Mouse (Mus musculus): ENCODE measurements around the gene Gm44503. TPM values are rescaled to one million over a fixed set of nuclear protein-coding genes. Genes with fewer than 3 reads are reported as not detected.

Gene Gm44503
- polyA plus RNA-seq, 1 experiment from 2014 or later: 0.15 TPM

DNA sequence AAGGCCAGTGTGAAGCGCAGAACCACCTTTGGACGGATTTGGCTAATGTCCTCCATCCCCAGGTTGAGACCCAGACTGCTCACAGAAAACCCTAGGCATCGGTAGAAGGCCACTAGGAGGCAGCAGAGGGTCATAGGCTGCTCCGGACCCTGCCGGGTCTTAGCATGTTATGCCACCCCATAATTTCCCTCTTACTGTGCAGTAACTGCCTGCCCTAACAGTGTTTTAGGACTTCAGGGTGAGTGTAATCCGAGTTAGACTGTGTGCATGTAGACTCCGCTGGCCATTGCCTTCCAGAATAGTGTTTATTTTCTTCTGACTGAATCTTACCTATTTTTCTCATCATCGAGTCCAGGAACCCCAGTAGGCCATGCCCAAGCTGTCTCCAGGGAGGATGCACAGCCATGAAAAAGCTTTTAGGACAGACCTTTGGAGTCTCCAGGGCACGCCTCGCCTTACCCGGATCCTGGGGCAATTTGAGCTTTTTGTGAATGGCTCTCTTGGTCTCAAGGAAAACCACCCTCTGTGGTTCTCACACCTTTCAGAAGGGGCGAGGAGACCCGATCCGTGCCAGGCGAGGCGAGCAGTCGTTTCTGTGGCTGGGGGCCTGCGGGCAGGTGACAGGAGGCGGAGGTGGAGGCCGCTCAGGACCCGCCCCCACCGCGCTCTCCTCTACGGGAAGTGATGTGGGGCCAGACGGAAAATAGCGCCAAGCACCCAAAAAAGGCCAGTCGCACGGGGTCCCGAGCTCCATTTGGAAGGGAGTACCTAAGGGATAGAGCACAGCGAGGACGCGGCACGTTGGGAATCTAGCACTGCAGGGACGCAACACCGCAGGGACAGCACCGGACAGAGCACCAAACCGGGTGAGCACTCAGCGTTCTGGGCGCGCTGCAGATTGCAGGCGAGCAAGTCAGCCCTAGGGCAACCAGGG lies 85.8 kb downstream of the Gm44503 start, which contains the start of gene Rab27a:
TSS of gene Rab27a (plus strand) at position 709 of the 934 bp plus-strand sequence.
- Histone ChIP-seq H3K9ac (ENCODE audit: low read length) (peak within 1 kb of the TSS; percentile 60), H3K4me3 (ENCODE audit: low read depth, low read length) (peak within 1 kb of the TSS; percentile 38), H3K36me3 (ENCODE audit: control insufficient read depth, insufficient read depth, low read length) (no peaks in the 10 kb centered on the region), H3K27ac (ENCODE audit: low read depth, low read length) (no peak within 1 kb of the TSS), H3K4me2 (ENCODE audit: low read depth, low read length, severe bottlenecking) (peak within 1 kb of the TSS; percentile 81), H3K9me3 (ENCODE audit: control insufficient read depth, low read length) (no peaks in the 10 kb centered on the region), H3K27me3 (ENCODE audit: control insufficient read depth, insufficient read depth, low read length) (no peaks in the 10 kb centered on the region; the same call in 1 of the 2 replicates), H3K4me1 (replicated peaks; ENCODE audit: control insufficient read depth, insufficient read depth, low read length) (peaks cover 9% of the 10 kb centered on the region; the same call in 1 of the 2 replicates)
- ATAC-seq (replicated peaks; ENCODE audit: low FRiP score): peak; percentile 54
- WGBS: 1% methylated on average over 41 of the region's 41 CpGs
- peak; percentile 89 for DNase-seq (ENCODE audit: low spot score)

DNA sequence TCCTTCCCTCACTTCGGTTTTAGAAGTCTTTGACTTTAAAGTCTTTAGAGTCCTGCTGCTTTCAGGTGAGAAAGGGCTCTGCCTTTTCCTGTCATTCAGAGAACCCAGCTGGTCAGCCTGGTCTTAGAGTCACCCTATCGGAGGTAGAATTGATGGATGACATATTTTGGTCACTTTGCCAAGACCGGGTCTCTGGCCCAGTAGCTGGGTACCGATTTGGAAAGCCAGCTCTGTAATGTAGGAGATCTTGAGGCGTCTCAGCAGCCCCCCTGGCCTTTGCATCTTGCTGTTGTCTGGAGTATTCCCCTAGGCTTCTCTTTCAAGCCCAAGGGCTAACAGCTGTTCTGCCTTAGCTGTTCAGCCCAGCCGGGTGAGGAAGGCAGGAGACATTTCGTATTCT lies 86.6 kb downstream of the Gm44503 start:
- H3K4me1 ChIP-seq (replicated peaks; ENCODE audit: control insufficient read depth, insufficient read depth, low read length): peaks cover 8% of the 10 kb centered on the region; the same call in 1 of the 2 replicates
- 14% methylated on average over 7 of the region's 7 CpGs for WGBS
- no peaks in the 10 kb centered on the region for H3K9me3 ChIP-seq (ENCODE audit: control insufficient read depth, low read length)
- H3K27ac ChIP-seq (ENCODE audit: low read depth, low read length): no peak overlapping the region
- ATAC-seq (replicated peaks; ENCODE audit: low FRiP score) (no peak), DNase-seq (ENCODE audit: low spot score) (no peak)
- H3K4me3 ChIP-seq (ENCODE audit: low read depth, low read length): peak overlapping the region; percentile 38; the same call in 1 of the 2 replicates
- no peaks in the 10 kb centered on the region for H3K36me3 ChIP-seq (ENCODE audit: control insufficient read depth, insufficient read depth, low read length)
- H3K9ac ChIP-seq (ENCODE audit: low read length): peak overlapping the region; percentile 60; the same call in 1 of the 2 replicates
- no peaks in the 10 kb centered on the region; the same call in 1 of the 2 replicates for H3K27me3 ChIP-seq (ENCODE audit: control insufficient read depth, insufficient read depth, low read length)
- H3K4me2 ChIP-seq (ENCODE audit: low read depth, low read length, severe bottlenecking): peak overlapping the region; percentile 81; the same call in 1 of the 2 replicates

DNA sequence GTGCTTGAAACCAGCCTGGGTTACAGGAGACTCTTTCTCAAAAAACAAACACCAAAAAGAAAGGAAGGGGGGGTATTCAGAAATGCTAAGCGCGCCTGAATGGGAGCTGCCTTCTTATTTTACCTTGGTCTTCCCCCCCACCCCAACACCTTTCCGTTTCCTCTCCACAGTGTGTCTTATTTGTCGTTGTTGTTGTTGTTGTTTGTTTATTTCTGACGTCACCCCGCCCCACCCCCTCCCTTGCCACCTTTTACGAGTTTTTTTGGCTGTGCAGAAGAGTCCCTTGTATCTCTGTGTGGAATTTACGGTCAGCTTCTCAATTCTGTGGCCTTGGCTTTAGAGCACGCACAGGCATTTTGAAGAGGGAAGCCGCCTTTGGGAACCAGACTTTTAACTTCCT lies 87.1 kb downstream of the Gm44503 start:
- Histone ChIP-seq H3K9ac (ENCODE audit: low read length) (no peak overlapping the region), H3K9me3 (ENCODE audit: control insufficient read depth, low read length) (no peaks in the 10 kb centered on the region), H3K4me3 (ENCODE audit: low read depth, low read length) (no peak overlapping the region), H3K4me2 (ENCODE audit: low read depth, low read length, severe bottlenecking) (no peak overlapping the region), H3K27ac (ENCODE audit: low read depth, low read length) (no peak overlapping the region), H3K27me3 (ENCODE audit: control insufficient read depth, insufficient read depth, low read length) (no peaks in the 10 kb centered on the region; the same call in 1 of the 2 replicates), H3K36me3 (ENCODE audit: control insufficient read depth, insufficient read depth, low read length) (no peaks in the 10 kb centered on the region), H3K4me1 (replicated peaks; ENCODE audit: control insufficient read depth, insufficient read depth, low read length) (0 out of 2 replicates have a peak, but pooled peaks cover 5% of the 10 kb centered on the region)
- 81% methylated on average over 10 of the region's 10 CpGs for WGBS
- ATAC-seq (replicated peaks; ENCODE audit: low FRiP score) (no peak), DNase-seq (ENCODE audit: low spot score) (no peak)

DNA sequence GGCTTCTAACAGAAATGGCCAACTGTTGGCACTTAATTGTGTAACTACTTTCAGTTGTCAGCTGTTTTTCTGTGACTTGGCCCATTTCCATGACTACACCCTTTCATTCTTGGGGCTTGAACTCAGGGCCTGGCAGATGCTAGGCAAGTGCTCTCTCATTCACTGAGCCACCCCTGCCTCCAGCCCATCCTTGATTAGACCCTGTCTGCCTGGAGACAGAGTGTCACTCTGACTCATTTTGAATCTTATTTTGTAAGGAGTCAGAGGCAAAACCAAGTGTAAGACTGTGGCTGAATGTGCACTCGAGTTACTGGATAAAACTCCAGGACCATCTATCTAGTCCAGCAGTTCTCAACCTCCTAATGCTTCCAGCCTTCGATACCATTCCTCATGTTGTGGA lies 89.3 kb downstream of the Gm44503 start:
- H3K27ac ChIP-seq (ENCODE audit: low read depth, low read length): no peak overlapping the region
- no peak overlapping the region for H3K4me2 ChIP-seq (ENCODE audit: low read depth, low read length, severe bottlenecking)
- no peaks in the 10 kb centered on the region; the same call in 1 of the 2 replicates for H3K27me3 ChIP-seq (ENCODE audit: control insufficient read depth, insufficient read depth, low read length)
- DNase-seq (ENCODE audit: low spot score) (no peak), ATAC-seq (replicated peaks; ENCODE audit: low FRiP score) (no peak)
- H3K9ac ChIP-seq (ENCODE audit: low read length): no peak overlapping the region
- 0 out of 2 replicates have a peak, but pooled peaks cover 5% of the 10 kb centered on the region for H3K4me1 ChIP-seq (replicated peaks; ENCODE audit: control insufficient read depth, insufficient read depth, low read length)
- no peaks in the 10 kb centered on the region for H3K9me3 ChIP-seq (ENCODE audit: control insufficient read depth, low read length)
- no peaks in the 10 kb centered on the region for H3K36me3 ChIP-seq (ENCODE audit: control insufficient read depth, insufficient read depth, low read length)
- 88% methylated on average over 2 of the region's 2 CpGs for WGBS
- H3K4me3 ChIP-seq (ENCODE audit: low read depth, low read length): no peak overlapping the region

DNA sequence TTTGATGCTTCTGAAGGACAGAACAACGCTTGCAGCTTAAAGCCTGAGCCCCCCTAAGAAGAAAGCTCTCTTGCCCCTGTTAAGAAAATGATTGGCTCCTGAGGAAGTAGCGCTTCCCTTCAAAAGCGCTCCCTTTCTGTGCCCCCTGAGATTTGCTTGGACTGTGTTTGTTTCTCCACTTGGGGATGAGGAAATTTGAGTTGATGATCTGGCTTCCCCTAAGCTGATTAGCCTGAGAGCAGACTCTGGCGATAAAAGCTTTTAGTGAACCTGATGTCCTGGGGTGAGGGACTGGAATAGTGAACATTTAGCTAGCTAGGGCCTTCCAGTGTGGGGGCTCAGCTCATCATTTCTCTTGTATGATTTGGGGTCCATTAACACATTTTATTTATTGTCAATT lies 90.3 kb downstream of the Gm44503 start:
- Histone ChIP-seq H3K9me3 (ENCODE audit: control insufficient read depth, low read length) (no peaks in the 10 kb centered on the region), H3K4me1 (replicated peaks; ENCODE audit: control insufficient read depth, insufficient read depth, low read length) (0 out of 2 replicates have a peak, but pooled peaks cover 5% of the 10 kb centered on the region), H3K27me3 (ENCODE audit: control insufficient read depth, insufficient read depth, low read length) (no peaks in the 10 kb centered on the region; the same call in 1 of the 2 replicates), H3K27ac (ENCODE audit: low read depth, low read length) (no peak overlapping the region), H3K4me2 (ENCODE audit: low read depth, low read length, severe bottlenecking) (no peak overlapping the region), H3K9ac (ENCODE audit: low read length) (no peak overlapping the region), H3K36me3 (ENCODE audit: control insufficient read depth, insufficient read depth, low read length) (no peaks in the 10 kb centered on the region), H3K4me3 (ENCODE audit: low read depth, low read length) (no peak overlapping the region)
- ATAC-seq (replicated peaks; ENCODE audit: low FRiP score) (no peak), DNase-seq (ENCODE audit: low spot score) (no peak)
- WGBS: 2% methylated on average over 4 of the region's 4 CpGs

DNA sequence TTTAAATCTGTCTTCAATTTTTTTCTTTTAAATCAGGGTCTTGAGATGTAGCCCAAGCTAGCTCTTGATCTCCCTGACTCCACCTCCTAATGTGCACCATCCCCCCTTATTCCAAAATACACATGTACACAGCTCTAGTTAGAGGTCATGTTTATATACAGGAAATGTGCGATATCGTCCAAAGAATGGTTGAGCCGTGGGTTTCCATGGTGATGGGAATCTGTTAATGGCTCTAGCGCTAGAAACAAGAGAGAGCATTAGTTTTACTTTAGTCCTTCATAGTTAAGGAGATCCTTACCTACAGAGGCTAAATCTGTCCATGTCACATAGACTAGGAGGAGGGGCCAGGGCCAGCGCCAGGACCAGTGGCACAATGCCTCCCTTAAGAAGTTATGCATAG lies 91.2 kb downstream of the Gm44503 start:
- Histone ChIP-seq H3K27ac (ENCODE audit: low read depth, low read length) (no peak overlapping the region), H3K9ac (ENCODE audit: low read length) (no peak overlapping the region), H3K4me1 (replicated peaks; ENCODE audit: control insufficient read depth, insufficient read depth, low read length) (no peaks in the 10 kb centered on the region), H3K27me3 (ENCODE audit: control insufficient read depth, insufficient read depth, low read length) (no peaks in the 10 kb centered on the region; the same call in 1 of the 2 replicates), H3K4me3 (ENCODE audit: low read depth, low read length) (no peak overlapping the region), H3K9me3 (ENCODE audit: control insufficient read depth, low read length) (no peaks in the 10 kb centered on the region), H3K36me3 (ENCODE audit: control insufficient read depth, insufficient read depth, low read length) (no peaks in the 10 kb centered on the region), H3K4me2 (ENCODE audit: low read depth, low read length, severe bottlenecking) (no peak overlapping the region)
- ATAC-seq (replicated peaks; ENCODE audit: low FRiP score): no peak
- WGBS: 74% methylated on average over 5 of the region's 5 CpGs
- DNase-seq (ENCODE audit: low spot score): no peak

DNA sequence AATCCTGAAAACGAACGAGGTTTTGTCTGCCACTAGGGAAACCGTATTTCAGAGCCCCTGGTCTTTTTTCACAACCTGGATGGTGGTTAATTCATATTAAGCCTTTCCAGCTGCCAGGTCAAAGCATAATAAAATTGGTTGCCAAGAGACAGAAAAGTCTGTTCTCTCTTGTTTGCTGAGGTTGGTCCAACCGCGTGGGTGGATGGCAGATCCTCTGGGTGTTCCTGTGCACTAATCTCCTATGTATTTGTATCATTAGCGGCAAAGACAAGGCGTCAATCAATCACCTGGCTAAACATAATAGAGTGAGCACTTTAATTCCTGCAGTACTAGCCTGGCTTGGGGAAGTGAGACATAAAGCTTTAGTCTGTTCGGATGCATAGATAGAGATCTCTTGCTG lies 92.0 kb downstream of the Gm44503 start:
- Histone ChIP-seq H3K27me3 (ENCODE audit: control insufficient read depth, insufficient read depth, low read length) (no peaks in the 10 kb centered on the region; the same call in 1 of the 2 replicates), H3K27ac (ENCODE audit: low read depth, low read length) (no peak overlapping the region), H3K4me1 (replicated peaks; ENCODE audit: control insufficient read depth, insufficient read depth, low read length) (no peaks in the 10 kb centered on the region), H3K9ac (ENCODE audit: low read length) (no peak overlapping the region), H3K4me3 (ENCODE audit: low read depth, low read length) (no peak overlapping the region), H3K4me2 (ENCODE audit: low read depth, low read length, severe bottlenecking) (no peak overlapping the region), H3K36me3 (ENCODE audit: control insufficient read depth, insufficient read depth, low read length) (no peaks in the 10 kb centered on the region), H3K9me3 (ENCODE audit: control insufficient read depth, low read length) (no peaks in the 10 kb centered on the region)
- 68% methylated on average over 8 of the region's 8 CpGs for WGBS
- ATAC-seq (replicated peaks; ENCODE audit: low FRiP score): no peak
- no peak for DNase-seq (ENCODE audit: low spot score)

DNA sequence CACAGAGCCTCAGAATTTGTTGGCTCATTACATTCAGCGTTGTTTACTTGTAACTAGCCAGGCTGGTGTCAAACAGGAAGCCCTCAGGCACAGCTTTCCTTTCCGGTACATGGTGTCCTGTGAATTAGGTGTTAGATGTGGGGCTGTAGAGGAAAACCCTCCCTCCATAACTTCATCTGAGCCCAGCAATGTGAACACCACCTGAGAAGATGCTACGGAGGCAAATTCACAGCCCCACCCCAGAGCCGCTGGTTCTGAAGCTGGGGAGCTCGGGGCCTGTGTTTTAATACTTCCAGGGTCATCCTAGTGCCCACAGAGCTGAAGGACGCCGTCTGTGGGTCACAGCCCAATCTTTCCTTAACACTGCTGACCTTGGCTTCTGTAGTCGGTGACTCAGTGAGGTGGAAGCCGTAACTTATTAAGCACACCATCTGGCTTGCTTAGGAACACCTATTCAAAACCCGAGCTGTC lies 96.8 kb downstream of the Gm44503 start:
- no peak overlapping the region for H3K4me3 ChIP-seq (ENCODE audit: low read depth, low read length)
- H3K9me3 ChIP-seq (ENCODE audit: control insufficient read depth, low read length): no peaks in the 10 kb centered on the region
- no peaks in the 10 kb centered on the region for H3K4me1 ChIP-seq (replicated peaks; ENCODE audit: control insufficient read depth, insufficient read depth, low read length)
- H3K36me3 ChIP-seq (ENCODE audit: control insufficient read depth, insufficient read depth, low read length): no peaks in the 10 kb centered on the region
- H3K27ac ChIP-seq (ENCODE audit: low read depth, low read length): no peak overlapping the region
- no peak for ATAC-seq (replicated peaks; ENCODE audit: low FRiP score)
- H3K4me2 ChIP-seq (ENCODE audit: low read depth, low read length, severe bottlenecking): no peak overlapping the region
- DNase-seq (ENCODE audit: low spot score): no peak
- H3K27me3 ChIP-seq (ENCODE audit: control insufficient read depth, insufficient read depth, low read length): no peaks in the 10 kb centered on the region
- WGBS: 62% methylated on average over 10 of the region's 10 CpGs
- H3K9ac ChIP-seq (ENCODE audit: low read length): no peak overlapping the region

Measured in forebrain, embryonic 11.5 days (tissue).